Mouse (Mus musculus): Measurements from ENCODE around the gene Crebbp.

DNA sequence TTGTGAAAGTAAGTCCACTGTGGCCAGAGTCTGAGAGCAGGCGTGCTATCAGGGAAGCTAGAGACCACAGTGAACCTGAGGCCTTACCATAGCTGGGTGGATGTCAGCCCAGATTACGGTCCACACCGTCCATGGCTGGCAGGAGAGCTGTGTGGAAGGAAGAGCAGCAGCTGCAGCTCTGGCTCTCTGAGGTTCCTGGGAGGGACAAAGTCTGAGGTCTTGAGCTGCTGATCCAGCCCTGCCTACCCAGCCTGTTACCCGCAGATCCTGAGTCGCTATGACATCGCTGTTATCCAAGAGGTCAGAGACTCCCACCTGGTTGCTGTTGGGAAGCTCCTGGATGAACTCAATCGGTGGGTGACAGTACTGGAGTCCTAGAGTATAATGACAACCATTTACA lies 176.1 kb downstream of the Crebbp start:
- TF ChIP-seq CTCF (IDR thresholded peaks at IDR 0.05; ENCODE audit: low read depth) (no peak), EP300 (optimal IDR thresholded peaks at IDR 0.05) (no peak)

Data from stomach, postnatal 0 days (tissue).